18 mouse cellular contexts compared by ENCODE assay signal in the genomic region with DNA sequence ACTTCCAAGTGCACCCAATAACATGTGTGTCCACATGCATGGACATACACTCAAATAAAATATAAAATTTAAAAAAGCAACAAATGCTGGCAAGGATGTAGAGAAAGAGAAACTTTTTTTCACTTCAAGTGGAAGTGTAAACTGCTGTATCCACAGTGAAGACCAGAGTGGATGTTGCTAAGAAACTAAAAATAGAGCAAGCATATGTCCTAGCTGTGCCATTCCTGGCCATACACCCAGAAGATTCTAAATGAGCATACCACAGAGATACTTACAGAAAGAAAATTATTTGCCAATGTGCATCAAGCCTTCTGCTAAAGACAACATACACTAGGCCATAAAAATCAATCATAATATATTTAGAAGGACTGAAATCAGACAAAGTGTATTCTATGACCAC.
"Had no signal": no experiment of that assay in that cellular context is flagged by ENCODE, and none has a peak within 500 bp of the region (broad histone marks: within the 10 kb centered on the region; RNA-seq: fewer than 3 reads in every experiment).

No protein-coding gene starts in this region.

- H3K9ac ChIP-seq: lung, embryonic 14.5 days; midbrain, embryonic 12.5 days; neural tube, embryonic 13.5 days; neural tube, embryonic 15.5 days had no signal

- H3K4me3 ChIP-seq: midbrain, embryonic 10.5 days; midbrain, embryonic 12.5 days; myocyte; neural tube, embryonic 13.5 days; neural tube, embryonic 15.5 days had no signal

- ATAC-seq: midbrain, embryonic 16.5 days had no signal

- H3K9me3 ChIP-seq: midbrain, embryonic 10.5 days; midbrain, embryonic 12.5 days; neural tube, embryonic 15.5 days had no signal

- H3K27ac ChIP-seq: midbrain, embryonic 10.5 days; midbrain, embryonic 12.5 days; neural tube, embryonic 13.5 days; neural tube, embryonic 15.5 days had no signal

- H3K4me1 ChIP-seq: midbrain, embryonic 10.5 days; midbrain, embryonic 12.5 days; neural tube, embryonic 13.5 days; neural tube, embryonic 15.5 days had no signal

- H3K27me3 ChIP-seq: midbrain, embryonic 12.5 days; neural tube, embryonic 13.5 days; neural tube, embryonic 15.5 days had no signal

- DNase-seq: lung, adult 18-20 months; lung, embryonic 14.5 days; lung, postnatal 10 days; lung, postnatal 4 days; midbrain, embryonic 14.5 days; retina, postnatal 1 day; right cerebral cortex, postnatal 25 days; right cerebral cortex, postnatal 4 days; spleen, adult 18-20 months; thymus, adult 2 months; thymus, postnatal 25 days; thymus, postnatal 4 days had no signal

- H3K4me2 ChIP-seq: lung, embryonic 14.5 days; midbrain, embryonic 12.5 days; neural tube, embryonic 13.5 days; neural tube, embryonic 15.5 days had no signal

- H3K36me3 ChIP-seq: midbrain, embryonic 10.5 days; midbrain, embryonic 12.5 days; neural tube, embryonic 13.5 days; neural tube, embryonic 15.5 days had no signal
